Mouse (Mus musculus): ENCODE measurements around the gene Dnajc25. TPM values are rescaled to one million over a fixed set of nuclear protein-coding genes. Genes with fewer than 3 reads are reported as not detected.

Gene Dnajc25
- 13.7 and 15.9 TPM in 2 replicates for polyA plus RNA-seq (2014; fragmentation: Nextera tagmentation; extraction: Ambion mirVana)

DNA sequence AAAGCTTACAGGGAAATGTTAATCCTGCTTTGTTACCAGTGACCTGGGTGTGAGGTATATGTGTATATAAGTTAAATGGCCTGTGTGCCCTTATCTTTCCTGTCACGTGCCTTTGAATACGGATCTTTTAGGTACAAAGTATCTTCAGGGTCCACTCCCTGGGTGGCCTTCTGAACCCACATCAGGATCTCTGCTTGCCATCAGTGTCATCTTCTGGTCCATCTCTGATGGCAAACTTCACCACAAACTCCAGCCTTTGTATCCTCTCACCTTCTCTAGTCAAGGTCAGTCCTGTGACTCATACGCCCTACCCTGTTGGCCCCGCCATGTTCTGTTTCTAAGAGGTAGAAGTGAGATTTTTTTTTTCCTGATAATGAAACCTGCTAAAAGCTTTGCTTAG, at the start of gene Dnajc25:
Gene Dnajc25 (plus strand): TSS at position 301 of the 400 bp plus-strand sequence.
- no peak within 1 kb of the TSS for H3K9ac ChIP-seq (ENCODE audit: low read length)
- H3K4me3 ChIP-seq (ENCODE audit: control insufficient read depth in 1 of 2, insufficient read depth in 1 of 2, low read depth in 1 of 2, low read length in 2 of 2), result no peak within 1 kb of the TSS
- H3K27me3 ChIP-seq (ENCODE audit: control insufficient read depth, insufficient read depth, low read length), result no peaks in the 10 kb centered on the region
- ATAC-seq (ENCODE audit: insufficient number of reproducible peaks, insufficient read depth, low FRiP score, low read depth), result no peak
- WGBS, result 68% methylated on average over 4 of the region's 4 CpGs
- H3K36me3 ChIP-seq (ENCODE audit: control insufficient read depth, insufficient read depth, low read length), result no peaks in the 10 kb centered on the region
- no peak within 1 kb of the TSS for H3K27ac ChIP-seq (replicated peaks in 1 of 2; ENCODE audit: control insufficient read depth in 1 of 2, insufficient read depth in 1 of 2, low read depth in 2 of 2, low read length in 2 of 2)
- peaks cover 3 to 5% of the 10 kb centered on the region in 2 experiments for H3K4me1 ChIP-seq (ENCODE audit: control insufficient read depth in 2 of 2, insufficient read depth in 2 of 2, low read length in 2 of 2)
- no peak within 1 kb of the TSS for H3K4me2 ChIP-seq (ENCODE audit: low read length)
- no peaks in the 10 kb centered on the region for H3K9me3 ChIP-seq (ENCODE audit: control insufficient read depth, low read length)

DNA sequence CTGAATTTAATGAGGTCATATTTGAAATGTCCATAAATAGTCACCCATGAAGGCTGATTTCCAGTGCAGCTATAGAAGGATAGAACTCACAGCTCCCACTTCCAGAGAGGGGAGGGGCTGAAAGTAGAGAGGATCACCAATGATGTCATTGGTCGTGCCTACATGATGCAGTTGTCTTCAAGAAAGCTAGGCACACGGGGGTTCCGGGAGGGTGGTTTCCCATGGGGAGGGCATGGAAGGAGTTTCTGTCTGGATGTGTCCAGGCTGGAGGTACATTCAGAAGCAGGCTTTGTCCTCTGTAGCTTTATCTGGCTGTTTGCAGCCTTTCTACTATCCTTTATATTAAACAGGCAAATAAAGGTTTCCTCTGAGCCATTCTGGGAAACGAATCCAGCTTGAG, 46.5 kb upstream of the Dnajc25 start:
- 77% methylated on average over 4 of the region's 4 CpGs for WGBS
- Histone ChIP-seq H3K9me3 (ENCODE audit: control insufficient read depth, low read length) (no peaks in the 10 kb centered on the region), H3K27me3 (ENCODE audit: control insufficient read depth, insufficient read depth, low read length) (peaks cover 11% of the 10 kb centered on the region; the same call in 1 of the 2 replicates), H3K4me1 (ENCODE audit: control insufficient read depth in 2 of 2, insufficient read depth in 2 of 2, low read length in 2 of 2) (0 out of 4 replicates have a peak, but pooled peaks cover 0 to 3% of the 10 kb centered on the region in 2 experiments), H3K36me3 (ENCODE audit: control insufficient read depth, insufficient read depth, low read length) (no peaks in the 10 kb centered on the region), H3K4me3 (ENCODE audit: control insufficient read depth in 1 of 2, insufficient read depth in 1 of 2, low read depth in 1 of 2, low read length in 2 of 2) (no peak overlapping the region), H3K9ac (ENCODE audit: low read length) (no peak overlapping the region), H3K4me2 (ENCODE audit: low read length) (no peak overlapping the region), H3K27ac (replicated peaks in 1 of 2; ENCODE audit: control insufficient read depth in 1 of 2, insufficient read depth in 1 of 2, low read depth in 2 of 2, low read length in 2 of 2) (no peak overlapping the region)
- ATAC-seq (ENCODE audit: insufficient number of reproducible peaks, insufficient read depth, low FRiP score, low read depth), result no peak

DNA sequence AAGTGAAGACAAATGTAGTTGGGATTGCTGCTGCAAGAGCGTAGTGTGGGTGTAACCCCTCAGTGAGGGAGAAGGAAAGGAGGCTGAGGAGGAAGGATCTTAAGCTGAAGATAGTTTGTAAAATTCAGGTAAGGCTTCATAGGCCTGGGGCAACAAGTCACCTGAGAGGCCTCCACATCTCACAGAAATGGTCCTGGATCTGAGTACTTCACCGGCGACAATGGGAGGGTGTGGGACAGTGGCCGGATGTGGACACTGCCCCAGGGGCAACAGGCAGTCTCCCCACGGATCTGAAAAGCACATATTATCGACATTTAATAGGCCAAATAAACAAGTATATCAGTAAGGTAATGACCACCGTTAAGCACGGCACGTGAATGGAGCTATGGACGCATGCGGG, 42.2 kb upstream of the Dnajc25 start:
- Histone ChIP-seq H3K36me3 (ENCODE audit: control insufficient read depth, insufficient read depth, low read length) (no peaks in the 10 kb centered on the region), H3K27ac (replicated peaks in 1 of 2; ENCODE audit: control insufficient read depth in 1 of 2, insufficient read depth in 1 of 2, low read depth in 2 of 2, low read length in 2 of 2) (no peak overlapping the region), H3K4me3 (ENCODE audit: control insufficient read depth in 1 of 2, insufficient read depth in 1 of 2, low read depth in 1 of 2, low read length in 2 of 2) (no peak overlapping the region), H3K9me3 (ENCODE audit: control insufficient read depth, low read length) (no peaks in the 10 kb centered on the region), H3K9ac (ENCODE audit: low read length) (no peak overlapping the region), H3K27me3 (ENCODE audit: control insufficient read depth, insufficient read depth, low read length) (no peaks in the 10 kb centered on the region), H3K4me1 (ENCODE audit: control insufficient read depth in 2 of 2, insufficient read depth in 2 of 2, low read length in 2 of 2) (no peaks in the 10 kb centered on the region), H3K4me2 (ENCODE audit: low read length) (no peak overlapping the region)
- WGBS, result 86% methylated on average over 11 of the region's 11 CpGs
- no peak for ATAC-seq (ENCODE audit: insufficient number of reproducible peaks, insufficient read depth, low FRiP score, low read depth)

DNA sequence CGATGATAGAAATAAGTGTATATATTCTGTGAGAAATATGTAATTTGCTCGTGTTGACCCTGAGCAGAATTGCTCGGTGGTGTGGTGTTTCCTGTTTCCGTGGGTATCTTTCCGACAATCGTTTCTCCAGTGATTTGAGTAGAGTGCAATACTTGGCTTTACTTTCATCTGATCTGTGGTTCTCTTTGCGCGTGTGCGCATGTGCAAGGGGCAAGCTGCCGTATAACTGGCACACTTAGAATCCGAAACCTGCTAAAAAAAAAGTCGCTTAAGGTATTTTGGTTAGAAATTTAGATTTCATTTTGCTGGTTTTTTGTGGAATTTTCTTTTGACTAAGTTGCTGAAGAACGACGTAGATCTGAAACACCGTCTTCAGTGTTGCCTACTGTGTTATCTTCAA, 33.1 kb upstream of the Dnajc25 start:
- Histone ChIP-seq H3K9me3 (ENCODE audit: control insufficient read depth, low read length) (no peaks in the 10 kb centered on the region), H3K36me3 (ENCODE audit: control insufficient read depth, insufficient read depth, low read length) (no peaks in the 10 kb centered on the region), H3K27ac (replicated peaks in 1 of 2; ENCODE audit: control insufficient read depth in 1 of 2, insufficient read depth in 1 of 2, low read depth in 2 of 2, low read length in 2 of 2) (no peak overlapping the region), H3K9ac (ENCODE audit: low read length) (no peak overlapping the region), H3K4me1 (ENCODE audit: control insufficient read depth in 2 of 2, insufficient read depth in 2 of 2, low read length in 2 of 2) (no peaks in the 10 kb centered on the region), H3K4me3 (ENCODE audit: control insufficient read depth in 1 of 2, insufficient read depth in 1 of 2, low read depth in 1 of 2, low read length in 2 of 2) (no peak overlapping the region), H3K27me3 (ENCODE audit: control insufficient read depth, insufficient read depth, low read length) (no peaks in the 10 kb centered on the region), H3K4me2 (ENCODE audit: low read length) (no peak overlapping the region)
- no peak for ATAC-seq (ENCODE audit: insufficient number of reproducible peaks, insufficient read depth, low FRiP score, low read depth)
- WGBS, result 81% methylated on average over 15 of the region's 15 CpGs

DNA sequence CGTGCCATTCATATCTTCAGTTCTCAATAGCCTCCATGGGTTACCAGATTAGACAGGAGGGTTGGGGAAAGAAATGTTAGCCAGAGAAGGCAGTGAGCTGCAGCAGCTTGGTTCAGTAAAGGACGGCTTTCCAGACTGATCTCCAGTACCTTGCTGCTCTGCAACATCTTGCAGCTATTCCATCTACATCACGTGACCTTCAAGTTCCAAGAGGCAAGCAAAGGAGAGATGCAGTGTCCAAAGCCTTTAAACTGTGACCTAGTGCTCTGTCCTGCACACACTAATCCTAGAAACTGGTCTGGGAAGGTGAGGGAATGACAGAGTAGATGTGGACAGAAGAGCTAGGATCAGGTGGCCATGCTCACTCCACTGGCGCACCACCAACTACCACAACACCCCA, 31.6 kb upstream of the Dnajc25 start:
- H3K27ac ChIP-seq (replicated peaks in 1 of 2; ENCODE audit: control insufficient read depth in 1 of 2, insufficient read depth in 1 of 2, low read depth in 2 of 2, low read length in 2 of 2), result no peak overlapping the region
- H3K4me1 ChIP-seq (ENCODE audit: control insufficient read depth in 2 of 2, insufficient read depth in 2 of 2, low read length in 2 of 2), result no peaks in the 10 kb centered on the region
- no peak overlapping the region for H3K4me2 ChIP-seq (ENCODE audit: low read length)
- no peak for ATAC-seq (ENCODE audit: insufficient number of reproducible peaks, insufficient read depth, low FRiP score, low read depth)
- no peak overlapping the region for H3K9ac ChIP-seq (ENCODE audit: low read length)
- WGBS, result 79% methylated on average over 4 of the region's 4 CpGs
- H3K27me3 ChIP-seq (ENCODE audit: control insufficient read depth, insufficient read depth, low read length), result no peaks in the 10 kb centered on the region
- no peaks in the 10 kb centered on the region for H3K9me3 ChIP-seq (ENCODE audit: control insufficient read depth, low read length)
- H3K36me3 ChIP-seq (ENCODE audit: control insufficient read depth, insufficient read depth, low read length), result no peaks in the 10 kb centered on the region
- no peak overlapping the region for H3K4me3 ChIP-seq (ENCODE audit: control insufficient read depth in 1 of 2, insufficient read depth in 1 of 2, low read depth in 1 of 2, low read length in 2 of 2)

DNA sequence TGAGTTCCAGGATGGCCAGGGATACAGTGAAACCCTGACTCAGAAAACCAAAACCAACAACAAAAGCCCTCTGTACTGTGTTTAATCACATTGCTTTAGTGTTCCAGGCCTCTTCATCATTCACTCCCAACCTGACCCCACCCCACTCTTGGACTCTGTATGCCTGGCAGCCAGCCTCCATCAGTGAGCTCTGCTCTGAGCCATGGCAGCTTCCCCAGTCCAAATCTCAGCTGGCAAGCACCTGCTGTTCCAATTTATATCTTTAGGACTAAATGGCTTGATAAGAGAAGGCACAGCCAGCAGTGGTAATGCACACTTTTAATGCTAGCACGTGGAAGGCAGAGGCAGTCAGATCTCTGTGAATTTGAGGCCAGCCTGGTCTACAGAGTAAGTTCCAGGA, 29.7 kb upstream of the Dnajc25 start:
- Histone ChIP-seq H3K36me3 (ENCODE audit: control insufficient read depth, insufficient read depth, low read length) (no peaks in the 10 kb centered on the region), H3K9me3 (ENCODE audit: control insufficient read depth, low read length) (no peaks in the 10 kb centered on the region), H3K27me3 (ENCODE audit: control insufficient read depth, insufficient read depth, low read length) (no peaks in the 10 kb centered on the region), H3K4me3 (ENCODE audit: control insufficient read depth in 1 of 2, insufficient read depth in 1 of 2, low read depth in 1 of 2, low read length in 2 of 2) (no peak overlapping the region), H3K9ac (ENCODE audit: low read length) (no peak overlapping the region), H3K4me1 (ENCODE audit: control insufficient read depth in 2 of 2, insufficient read depth in 2 of 2, low read length in 2 of 2) (no peaks in the 10 kb centered on the region), H3K4me2 (ENCODE audit: low read length) (no peak overlapping the region), H3K27ac (replicated peaks in 1 of 2; ENCODE audit: control insufficient read depth in 1 of 2, insufficient read depth in 1 of 2, low read depth in 2 of 2, low read length in 2 of 2) (no peak overlapping the region)
- WGBS, result 67% methylated on average over 1 of the region's 1 CpGs
- no peak for ATAC-seq (ENCODE audit: insufficient number of reproducible peaks, insufficient read depth, low FRiP score, low read depth)

DNA sequence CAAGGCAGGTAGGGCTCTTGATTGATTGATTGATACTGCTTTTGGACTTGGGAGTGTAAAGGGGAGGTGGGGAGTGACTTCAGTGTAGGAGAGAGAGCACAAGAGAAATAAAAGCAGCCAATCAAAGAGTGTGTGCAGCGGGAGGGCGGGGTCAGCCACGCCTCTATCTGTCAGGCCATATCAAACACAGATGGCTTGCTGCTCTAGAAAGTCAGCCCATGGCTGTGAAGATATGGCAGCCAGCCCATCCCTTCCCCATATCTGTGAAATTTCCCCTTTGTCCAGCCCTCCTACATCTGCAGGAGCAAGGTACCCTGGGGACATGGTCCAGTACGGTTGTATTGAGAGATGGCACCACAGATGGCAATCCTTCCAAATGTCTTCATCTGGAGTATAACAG, 24.2 kb upstream of the Dnajc25 start:
- Histone ChIP-seq H3K4me1 (ENCODE audit: control insufficient read depth in 2 of 2, insufficient read depth in 2 of 2, low read length in 2 of 2) (no peaks in the 10 kb centered on the region), H3K9ac (ENCODE audit: low read length) (no peak overlapping the region), H3K27ac (replicated peaks in 1 of 2; ENCODE audit: control insufficient read depth in 1 of 2, insufficient read depth in 1 of 2, low read depth in 2 of 2, low read length in 2 of 2) (no peak overlapping the region), H3K9me3 (ENCODE audit: control insufficient read depth, low read length) (no peaks in the 10 kb centered on the region), H3K4me3 (ENCODE audit: control insufficient read depth in 1 of 2, insufficient read depth in 1 of 2, low read depth in 1 of 2, low read length in 2 of 2) (no peak overlapping the region), H3K27me3 (ENCODE audit: control insufficient read depth, insufficient read depth, low read length) (no peaks in the 10 kb centered on the region), H3K4me2 (ENCODE audit: low read length) (no peak overlapping the region), H3K36me3 (ENCODE audit: control insufficient read depth, insufficient read depth, low read length) (no peaks in the 10 kb centered on the region)
- ATAC-seq (ENCODE audit: insufficient number of reproducible peaks, insufficient read depth, low FRiP score, low read depth), result no peak
- WGBS, result 88% methylated on average over 4 of the region's 4 CpGs

DNA sequence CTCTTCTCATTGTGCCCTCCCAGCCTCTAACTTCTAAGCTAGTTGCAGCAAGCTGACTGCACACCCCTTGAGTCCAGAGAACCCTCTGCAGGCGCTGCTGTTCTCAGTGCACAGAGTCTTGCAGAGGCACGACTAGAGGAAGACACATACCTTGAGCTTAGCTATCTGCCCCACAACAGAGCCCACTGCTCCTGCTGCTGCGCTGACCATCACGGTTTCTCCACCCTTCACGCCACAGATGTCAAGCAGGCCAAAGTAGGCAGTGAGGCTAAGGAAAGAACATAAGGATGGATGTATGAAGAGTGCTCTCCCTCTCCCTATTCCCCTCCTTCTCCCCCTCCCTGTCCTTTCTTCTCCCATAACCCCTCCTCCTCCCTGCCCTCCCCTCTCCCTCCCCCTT, 19.2 kb upstream of the Dnajc25 start:
- H3K4me1 ChIP-seq (ENCODE audit: control insufficient read depth in 2 of 2, insufficient read depth in 2 of 2, low read length in 2 of 2), result no peaks in the 10 kb centered on the region
- H3K27ac ChIP-seq (replicated peaks in 1 of 2; ENCODE audit: control insufficient read depth in 1 of 2, insufficient read depth in 1 of 2, low read depth in 2 of 2, low read length in 2 of 2), result no peak overlapping the region
- H3K27me3 ChIP-seq (ENCODE audit: control insufficient read depth, insufficient read depth, low read length), result no peaks in the 10 kb centered on the region
- H3K9ac ChIP-seq (ENCODE audit: low read length), result no peak overlapping the region
- H3K4me2 ChIP-seq (ENCODE audit: low read length), result no peak overlapping the region
- no peaks in the 10 kb centered on the region for H3K36me3 ChIP-seq (ENCODE audit: control insufficient read depth, insufficient read depth, low read length)
- no peaks in the 10 kb centered on the region for H3K9me3 ChIP-seq (ENCODE audit: control insufficient read depth, low read length)
- H3K4me3 ChIP-seq (ENCODE audit: control insufficient read depth in 1 of 2, insufficient read depth in 1 of 2, low read depth in 1 of 2, low read length in 2 of 2), result no peak overlapping the region
- WGBS, result 68% methylated on average over 5 of the region's 5 CpGs
- ATAC-seq (ENCODE audit: insufficient number of reproducible peaks, insufficient read depth, low FRiP score, low read depth), result no peak
